Mouse (Mus musculus) olfactory bulb, adult 2 months (tissue): ENCODE data around the gene Cap2.

Experiments
- CTCF ChIP-seq: fragments of 200-500 bp; IDR thresholded peaks from 2 replicates; pipeline ENCODE4 v1.5.1; 2012; ENCODE audit warnings: low read depth, mild to moderate bottlenecking, low read length, moderate library complexity; ENCODE audit not compliant: insufficient read depth
- POLR2A ChIP-seq: fragments of 200-500 bp; IDR thresholded peaks from 2 replicates; pipeline ENCODE4 v1.6.1; 2012; ENCODE audit warnings: mild to moderate bottlenecking, low read depth, low read length, moderate library complexity; ENCODE audit not compliant: insufficient read depth

- no peak for TF ChIP-seq CTCF
- TF ChIP-seq POLR2A = no peak
These were observed 53.1 kb downstream of the Cap2 start for GRCm38 (mm10) chr13:46554736-46555135.
